ENCODE assay signal across 28 mouse cellular contexts in genomic region chr11:105367163-105367562, GRCm38 (mm10).
A peak's percentile ranks its signal among the peaks of the same experiment; 100 is the strongest.
DNase-seq lines count a peak whose midpoint lies in the region; ATAC-seq and TF ChIP-seq lines count a peak whose summit lies in the region.
"Had no signal": no experiment of that assay in that cellular context is flagged by ENCODE, and none has a peak within 500 bp of the region (broad histone marks: within the 10 kb centered on the region; RNA-seq: fewer than 3 reads in every experiment).

No protein-coding gene starts in this region.

- peaks cover 78% of the 10 kb centered on the region for H3K4me1 ChIP-seq in heart, embryonic 10.5 days
- peaks cover 44 to 51% of the 10 kb centered on the region in 2 experiments for H3K4me1 ChIP-seq in liver, embryonic 14.5 days (replicated peaks; ENCODE audit: control insufficient read depth in 2 of 2, insufficient read depth in 2 of 2, low read length in 1 of 2)
- H3K4me1 ChIP-seq in limb, embryonic 10.5 days = peaks cover 31% of the 10 kb centered on the region
- H3K4me1 ChIP-seq in lung, postnatal 0 days (ENCODE audit: insufficient read depth, low read depth, low read length) = no peaks in the 10 kb centered on the region

- TF ChIP-seq EP300 in liver, embryonic 14.5 days (IDR thresholded peaks at IDR 0.05; ENCODE audit: low read depth) = peak; percentile 48; the same call in 1 of the 2 replicates
- TF ChIP-seq EP300 in lung, postnatal 0 days (IDR thresholded peaks at IDR 0.05) = no peak

- 0 out of 2 replicates have a peak, but pooled peaks cover 4% of the 10 kb centered on the region for H3K36me3 ChIP-seq in heart, embryonic 10.5 days
- no peaks in the 10 kb centered on the region for H3K36me3 ChIP-seq in liver, embryonic 14.5 days (replicated peaks; ENCODE audit: control insufficient read depth, insufficient read depth, low read depth)
- no peaks in the 10 kb centered on the region for H3K36me3 ChIP-seq in limb, embryonic 10.5 days
- no peaks in the 10 kb centered on the region for H3K36me3 ChIP-seq in lung, postnatal 0 days (ENCODE audit: insufficient read depth, low read length)
- H3K36me3 ChIP-seq: embryonic facial prominence, embryonic 10.5 days; hindbrain, embryonic 10.5 days; intestine, embryonic 15.5 days; neural tube, embryonic 13.5 days; stomach, embryonic 15.5 days had no signal

- H3K9me3 ChIP-seq in heart, embryonic 10.5 days = no peaks in the 10 kb centered on the region
- H3K9me3 ChIP-seq in liver, embryonic 14.5 days (ENCODE audit: control insufficient read depth, low read length) = no peaks in the 10 kb centered on the region
- H3K9me3 ChIP-seq in limb, embryonic 10.5 days (replicated peaks) = no peaks in the 10 kb centered on the region
- no peaks in the 10 kb centered on the region for H3K9me3 ChIP-seq in lung, postnatal 0 days (ENCODE audit: low read length)
- H3K9me3 ChIP-seq: embryonic facial prominence, embryonic 10.5 days; hindbrain, embryonic 10.5 days; intestine, embryonic 15.5 days; neural tube, embryonic 13.5 days; stomach, embryonic 15.5 days had no signal

- peak overlapping the region; percentile 21 for H3K4me2 ChIP-seq in liver, embryonic 14.5 days (ENCODE audit: low read depth)
- H3K4me2 ChIP-seq in lung, postnatal 0 days (replicated peaks; ENCODE audit: low read depth, low read length) = no peak overlapping the region
- H3K4me2 ChIP-seq: intestine, embryonic 15.5 days; neural tube, embryonic 13.5 days; stomach, embryonic 15.5 days had no signal

- H3K9ac ChIP-seq in liver, embryonic 14.5 days (replicated peaks) = peak overlapping the region; percentile 10; the same call in 1 of the 2 replicates
- H3K9ac ChIP-seq in lung, postnatal 0 days (replicated peaks; ENCODE audit: low read depth) = no peak overlapping the region
- H3K9ac ChIP-seq: intestine, embryonic 15.5 days; neural tube, embryonic 13.5 days; stomach, embryonic 15.5 days had no signal

- no peak for TF ChIP-seq CTCF in liver, embryonic 14.5 days (IDR thresholded peaks at IDR 0.05; ENCODE audit: low read depth)
- TF ChIP-seq CTCF in lung, postnatal 0 days (IDR thresholded peaks at IDR 0.05) = no peak

- DNase-seq in heart, embryonic 10.5 days (ENCODE audit: low spot score) = no peak
- DNase-seq in heart, adult 18-20 months = no peak
- DNase-seq in 416B (ENCODE audit: low read depth) = peak; percentile 57
- DNase-seq in liver, embryonic 14.5 days (ENCODE audit: low read depth in 3 of 3, low spot score in 3 of 3) = no peak
- no peak for DNase-seq in limb, embryonic 10.5 days (ENCODE audit: low spot score)
- no peak for DNase-seq in lung, postnatal 0 days (ENCODE audit: low spot score)
- DNase-seq in thymus, postnatal 14 days = no peak
- DNase-seq: adrenal gland, adult 2 months; cerebellum, adult 18-20 months; cerebellum, postnatal 36 days; kidney, adult 8-10 months; kidney, postnatal 10 days; lung, adult 18-20 months; lung, postnatal 14 days; right cerebral cortex, adult 18-20 months; right cerebral cortex, postnatal 4 days; thymus, postnatal 4 days had no signal

- 0 out of 2 replicates have a peak, but pooled peaks have one; percentile 3 for ATAC-seq in erythroblast, adult 5-6 weeks (replicated peaks; ENCODE audit: low FRiP score, poor library complexity, severe bottlenecking)
- ATAC-seq in liver, embryonic 14.5 days (ENCODE audit: insufficient read depth) = no peak; the same call in 1 of the 2 replicates
- no peak for ATAC-seq in lung, postnatal 0 days
- ATAC-seq: CD4-positive, CD25-positive, alpha-beta regulatory T cell, adult 4 months; hindbrain, embryonic 16.5 days; intestine, embryonic 15.5 days; midbrain, embryonic 16.5 days had no signal

- no peak overlapping the region for H3K4me3 ChIP-seq in heart, embryonic 10.5 days
- H3K4me3 ChIP-seq in liver, embryonic 14.5 days (ENCODE audit: insufficient read depth in 1 of 2, low read depth in 2 of 2, low read length in 2 of 2) = no peak overlapping the region
- no peak overlapping the region for H3K4me3 ChIP-seq in limb, embryonic 10.5 days
- H3K4me3 ChIP-seq in lung, postnatal 0 days (ENCODE audit: low read depth, low read length) = no peak overlapping the region
- H3K4me3 ChIP-seq: embryonic facial prominence, embryonic 10.5 days; hindbrain, embryonic 10.5 days; intestine, embryonic 15.5 days; left cerebral cortex, adult 2 months; myocyte; neural tube, embryonic 13.5 days; stomach, embryonic 15.5 days had no signal

- H3K27me3 ChIP-seq in heart, embryonic 10.5 days (ENCODE audit: insufficient read depth, poor library complexity, severe bottlenecking) = no peaks in the 10 kb centered on the region
- H3K27me3 ChIP-seq in liver, embryonic 14.5 days (ENCODE audit: control insufficient read depth, insufficient read depth, low read length) = peaks cover 15% of the 10 kb centered on the region
- peaks cover 19% of the 10 kb centered on the region for H3K27me3 ChIP-seq in limb, embryonic 10.5 days (ENCODE audit: low read depth, poor library complexity, severe bottlenecking)
- H3K27me3 ChIP-seq in lung, postnatal 0 days (replicated peaks; ENCODE audit: insufficient read depth, low read length) = no peaks in the 10 kb centered on the region
- H3K27me3 ChIP-seq: intestine, embryonic 15.5 days; stomach, embryonic 15.5 days had no signal

- H3K27ac ChIP-seq in heart, embryonic 10.5 days = peak overlapping the region; percentile 92; the same call in 1 of the 2 replicates
- peak overlapping the region; percentile 92 for H3K27ac ChIP-seq in liver, embryonic 14.5 days
- no peak overlapping the region for H3K27ac ChIP-seq in limb, embryonic 10.5 days
- H3K27ac ChIP-seq in lung, postnatal 0 days (ENCODE audit: low read length) = no peak overlapping the region
- H3K27ac ChIP-seq: embryonic facial prominence, embryonic 10.5 days; hindbrain, embryonic 10.5 days; intestine, embryonic 15.5 days; left cerebral cortex, adult 2 months; neural tube, embryonic 13.5 days; stomach, embryonic 15.5 days had no signal

- 54% methylated on average over 3 of the region's 3 CpGs for WGBS in heart, embryonic 10.5 days
- WGBS in liver, embryonic 14.5 days (ENCODE audit: insufficient replicate concordance) = 9% methylated on average over 3 of the region's 3 CpGs
- 91% methylated on average over 3 of the region's 3 CpGs for WGBS in limb, embryonic 10.5 days
- 77% methylated on average over 3 of the region's 3 CpGs for WGBS in lung, postnatal 0 days

Comparison
In these comparisons a context has a peak if more than half of its experiments do, and no peak if none do; other contexts are left out.
1. H3K27ac ChIP-seq: peak in heart, embryonic 10.5 days (single experiment) and liver, embryonic 14.5 days (single experiment); none in limb, embryonic 10.5 days (single experiment) and lung, postnatal 0 days (single experiment).